Mouse (Mus musculus) embryonic fibroblast, embryonic 13.5 days (primary cell): ENCODE measurements around the gene BC024978.

Experiments
- CTCF ChIP-seq: IDR thresholded peaks from 2 replicates; pipeline ENCODE4 v1.5.1; 2011; ENCODE audit warnings: mild to moderate bottlenecking, control low read depth, low read length, moderate library complexity, borderline replicate concordance; ENCODE audit not compliant: insufficient read depth
- POLR2A ChIP-seq: IDR thresholded peaks from 2 replicates; pipeline ENCODE4 v1.6.1; 2011; ENCODE audit warnings: low read depth, mild to moderate bottlenecking, control low read depth, low read length, moderate library complexity

DNA sequence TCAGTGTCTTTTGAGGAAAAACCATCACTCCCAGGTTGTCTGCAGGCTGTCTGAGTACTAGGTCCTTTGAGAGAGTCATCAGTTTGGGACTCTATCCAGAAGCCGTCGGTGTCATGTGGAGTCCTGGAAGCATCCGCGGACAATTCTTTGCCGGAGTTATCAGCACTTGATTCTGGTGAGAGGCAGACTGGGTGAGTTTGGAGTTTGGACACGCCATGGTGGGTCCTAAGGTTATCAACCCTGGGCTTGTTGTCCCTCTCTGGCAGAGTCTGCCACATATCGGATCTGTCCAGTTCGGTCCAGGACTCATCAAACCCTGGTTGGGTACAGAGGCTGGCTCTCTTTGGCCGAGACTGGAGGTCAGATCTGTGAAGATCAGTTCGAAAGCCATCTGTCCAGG is 32.1 kb downstream of the BC024978 start:
- no peak for TF ChIP-seq CTCF
- no peak for TF ChIP-seq POLR2A
